Mouse (Mus musculus): ENCODE results near the gene Hdgfl3. TPM values are rescaled to one million over a fixed set of nuclear protein-coding genes. Genes with fewer than 3 reads are reported as not detected.
A peak's percentile ranks its signal among the peaks of the same experiment; 100 is the strongest.

Gene Hdgfl3
- total RNA-seq, 1 experiment from 2014 or later, result 2.8 TPM

- no peak for ATAC-seq (replicated peaks; ENCODE audit: insufficient number of reproducible peaks, low FRiP score, low TSS enrichment, poor library complexity, severe bottlenecking)
These were observed 72.8 kb downstream of the Hdgfl3 start for GRCm38 (mm10) chr7:81861461-81861860.

- 0 out of 2 replicates have a peak, but pooled peaks have one; percentile 0 for ATAC-seq (replicated peaks; ENCODE audit: insufficient number of reproducible peaks, low FRiP score, low TSS enrichment, poor library complexity, severe bottlenecking)
These were observed 73.3 kb downstream of the Hdgfl3 start for GRCm38 (mm10) chr7:81860996-81861395.

GRCm38 (mm10) chr7:81860071-81860470, 74.2 kb downstream of the Hdgfl3 start:
- ATAC-seq (replicated peaks; ENCODE audit: insufficient number of reproducible peaks, low FRiP score, low TSS enrichment, poor library complexity, severe bottlenecking), result peak; percentile 33

- ATAC-seq (replicated peaks; ENCODE audit: insufficient number of reproducible peaks, low FRiP score, low TSS enrichment, poor library complexity, severe bottlenecking), result 0 out of 2 replicates have a peak, but pooled peaks have one; percentile 12
These were observed 75.1 kb downstream of the Hdgfl3 start, which contains the start of gene Tm6sf1 for GRCm38 (mm10) chr7:81858968-81859721. Gene Tm6sf1 (plus strand): TSS chr7:81859001.

- ATAC-seq (replicated peaks; ENCODE audit: insufficient number of reproducible peaks, low FRiP score, low TSS enrichment, poor library complexity, severe bottlenecking), result no peak
These were observed 76.0 kb downstream of the Hdgfl3 start for GRCm38 (mm10) chr7:81858236-81858635.

GRCm38 (mm10) chr7:81856221-81856620, 78.1 kb downstream of the Hdgfl3 start:
- ATAC-seq (replicated peaks; ENCODE audit: insufficient number of reproducible peaks, low FRiP score, low TSS enrichment, poor library complexity, severe bottlenecking), result no peak

GRCm38 (mm10) chr7:81855694-81856093, 78.6 kb downstream of the Hdgfl3 start, which contains the start of gene Gm10160:
Gene Gm10160 (minus strand): TSS chr7:81855794.
- no peak for ATAC-seq (replicated peaks; ENCODE audit: insufficient number of reproducible peaks, low FRiP score, low TSS enrichment, poor library complexity, severe bottlenecking)

GRCm38 (mm10) chr7:81854568-81855307, 79.5 kb downstream of the Hdgfl3 start:
- peak; percentile 83 for ATAC-seq (replicated peaks; ENCODE audit: insufficient number of reproducible peaks, low FRiP score, low TSS enrichment, poor library complexity, severe bottlenecking)

- ATAC-seq (replicated peaks; ENCODE audit: insufficient number of reproducible peaks, low FRiP score, low TSS enrichment, poor library complexity, severe bottlenecking), result no peak
These were observed 82.6 kb downstream of the Hdgfl3 start for GRCm38 (mm10) chr7:81851706-81852105.

GRCm38 (mm10) chr7:81850171-81850570, 84.1 kb downstream of the Hdgfl3 start:
- ATAC-seq (replicated peaks; ENCODE audit: insufficient number of reproducible peaks, low FRiP score, low TSS enrichment, poor library complexity, severe bottlenecking), result no peak

GRCm38 (mm10) chr7:81849633-81850032, 84.6 kb downstream of the Hdgfl3 start:
- peak; percentile 5; the same call in 1 of the 2 replicates for ATAC-seq (replicated peaks; ENCODE audit: insufficient number of reproducible peaks, low FRiP score, low TSS enrichment, poor library complexity, severe bottlenecking)

- ATAC-seq (replicated peaks; ENCODE audit: insufficient number of reproducible peaks, low FRiP score, low TSS enrichment, poor library complexity, severe bottlenecking), result peak; percentile 95
These were observed 85.1 kb downstream of the Hdgfl3 start for GRCm38 (mm10) chr7:81849214-81849613.

GRCm38 (mm10) chr7:81847777-81848176, 86.5 kb downstream of the Hdgfl3 start:
- ATAC-seq (replicated peaks; ENCODE audit: insufficient number of reproducible peaks, low FRiP score, low TSS enrichment, poor library complexity, severe bottlenecking), result no peak

GRCm38 (mm10) chr7:81847010-81847409, 87.3 kb downstream of the Hdgfl3 start:
- ATAC-seq (replicated peaks; ENCODE audit: insufficient number of reproducible peaks, low FRiP score, low TSS enrichment, poor library complexity, severe bottlenecking), result no peak

GRCm38 (mm10) chr7:81846008-81846407, 88.3 kb downstream of the Hdgfl3 start:
- ATAC-seq (replicated peaks; ENCODE audit: insufficient number of reproducible peaks, low FRiP score, low TSS enrichment, poor library complexity, severe bottlenecking), result no peak

GRCm38 (mm10) chr7:81845313-81845712, 89.0 kb downstream of the Hdgfl3 start:
- ATAC-seq (replicated peaks; ENCODE audit: insufficient number of reproducible peaks, low FRiP score, low TSS enrichment, poor library complexity, severe bottlenecking), result no peak

- ATAC-seq (replicated peaks; ENCODE audit: insufficient number of reproducible peaks, low FRiP score, low TSS enrichment, poor library complexity, severe bottlenecking), result no peak
These were observed 89.5 kb downstream of the Hdgfl3 start for GRCm38 (mm10) chr7:81844801-81845200.

- no peak for ATAC-seq (replicated peaks; ENCODE audit: insufficient number of reproducible peaks, low FRiP score, low TSS enrichment, poor library complexity, severe bottlenecking)
These were observed 90.4 kb downstream of the Hdgfl3 start for GRCm38 (mm10) chr7:81843903-81844302.

GRCm38 (mm10) chr7:81842998-81843397, 91.3 kb downstream of the Hdgfl3 start:
- ATAC-seq (replicated peaks; ENCODE audit: insufficient number of reproducible peaks, low FRiP score, low TSS enrichment, poor library complexity, severe bottlenecking), result no peak

- no peak for ATAC-seq (replicated peaks; ENCODE audit: insufficient number of reproducible peaks, low FRiP score, low TSS enrichment, poor library complexity, severe bottlenecking)
These were observed 92.1 kb downstream of the Hdgfl3 start for GRCm38 (mm10) chr7:81842141-81842540.

Measured in monocyte, adult 5-6 weeks (primary cell).